8 mouse cellular contexts compared by ENCODE assay signal in the genomic region with DNA sequence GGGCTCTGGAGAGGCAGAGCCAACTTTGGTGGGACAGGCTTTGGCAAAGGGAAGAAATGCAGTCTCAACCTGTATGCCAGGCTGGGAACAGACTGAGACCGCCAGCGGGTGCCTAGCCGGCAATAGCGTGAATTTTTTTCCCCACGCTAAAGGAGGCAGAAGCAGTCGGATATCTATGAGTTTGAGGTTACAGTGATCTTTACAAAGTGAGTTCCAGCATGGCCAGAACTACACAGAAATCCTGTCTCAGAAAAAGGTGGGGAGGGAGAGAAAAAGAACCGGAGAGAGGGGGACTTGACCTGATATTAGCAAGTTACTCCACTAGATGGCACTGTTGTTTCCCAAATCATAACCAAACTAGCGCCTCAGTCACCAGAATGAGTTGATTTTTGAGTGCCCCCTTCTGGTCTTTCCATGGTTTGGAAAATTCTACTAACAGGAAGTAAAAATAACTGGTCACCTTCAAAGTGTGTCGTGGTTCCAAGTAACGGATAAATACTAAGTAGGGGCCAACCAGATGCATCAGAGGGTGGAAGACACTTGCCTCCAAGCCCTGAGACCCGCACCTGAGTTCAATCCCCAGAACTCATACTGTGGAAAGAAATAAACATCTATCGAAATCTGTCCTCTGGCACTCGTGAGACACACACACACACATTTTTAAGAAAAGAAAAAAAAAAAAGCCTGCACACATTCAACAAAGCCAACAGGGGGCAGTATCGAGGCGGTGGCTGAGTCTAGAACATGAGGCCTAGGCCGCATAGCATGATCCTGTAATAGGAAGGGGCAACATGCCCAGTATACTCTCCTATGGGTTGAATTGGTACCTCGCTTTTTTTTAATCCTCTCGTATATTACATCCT.
DNase-seq lines count a peak whose midpoint lies in the region; ATAC-seq lines count a peak whose summit lies in the region.

No protein-coding gene starts in this region.

- peak overlapping the region; percentile 74 for H3K9ac ChIP-seq in intestine, embryonic 16.5 days (ENCODE audit: low read depth, low read length)

- DNase-seq in urinary bladder, postnatal 25 days (ENCODE audit: low spot score), result peak; percentile 30
- DNase-seq in urinary bladder, postnatal 4 days (ENCODE audit: low spot score in 2 of 2), result no peak
- DNase-seq in embryo, embryonic 10.5 days (ENCODE audit: low spot score), result peak; percentile 96
- DNase-seq in heart, adult 11 months, result peak; percentile 95
- peak; percentile 43 for DNase-seq in left cerebral cortex, postnatal 4 days
- peak; percentile 50 for DNase-seq in midbrain, embryonic 10.5 days (ENCODE audit: low spot score)
- DNase-seq in spleen, postnatal 4 days (ENCODE audit: low spot score in 2 of 2), result peak; percentile 48 to 63

- peak overlapping the region; percentile 66 for H3K4me3 ChIP-seq in intestine, embryonic 16.5 days (ENCODE audit: low read length)
- H3K4me3 ChIP-seq in midbrain, embryonic 10.5 days, result peak overlapping the region; percentile 74

- H3K9me3 ChIP-seq in intestine, embryonic 16.5 days (ENCODE audit: control insufficient read depth, low read length), result no peaks in the 10 kb centered on the region
- no peaks in the 10 kb centered on the region for H3K9me3 ChIP-seq in midbrain, embryonic 10.5 days (replicated peaks)

- 0 out of 2 replicates have a peak, but pooled peaks cover 3% of the 10 kb centered on the region for H3K4me1 ChIP-seq in intestine, embryonic 16.5 days (ENCODE audit: control insufficient read depth, insufficient read depth, low read length)
- peaks cover 12% of the 10 kb centered on the region for H3K4me1 ChIP-seq in midbrain, embryonic 10.5 days

- ATAC-seq in intestine, embryonic 16.5 days, result peak; percentile 71

- peak overlapping the region; percentile 38 for H3K27ac ChIP-seq in intestine, embryonic 16.5 days (ENCODE audit: low read length)
- peak overlapping the region; percentile 87 for H3K27ac ChIP-seq in midbrain, embryonic 10.5 days (replicated peaks)

- 31% methylated on average over 18 of the region's 18 CpGs for WGBS in intestine, embryonic 16.5 days
- WGBS in midbrain, embryonic 10.5 days, result 36% methylated on average over 18 of the region's 18 CpGs

- no peaks in the 10 kb centered on the region for H3K27me3 ChIP-seq in intestine, embryonic 16.5 days (replicated peaks; ENCODE audit: control insufficient read depth, insufficient read depth, low read length)
- H3K27me3 ChIP-seq in midbrain, embryonic 10.5 days (ENCODE audit: low read depth, poor library complexity, severe bottlenecking), result no peaks in the 10 kb centered on the region

- peak overlapping the region; percentile 90 for H3K4me2 ChIP-seq in intestine, embryonic 16.5 days (ENCODE audit: low read depth, low read length)

- intact Hi-C loops in left cerebral cortex, postnatal 4 days (cut with DNase I), result loop anchor here (10.0 kb wide), 2 partner anchors 210 to 340 kb away; no protein-coding TSS in a partner anchor

- H3K36me3 ChIP-seq in intestine, embryonic 16.5 days (ENCODE audit: control insufficient read depth, insufficient read depth, low read length), result no peaks in the 10 kb centered on the region
- no peaks in the 10 kb centered on the region for H3K36me3 ChIP-seq in midbrain, embryonic 10.5 days

Comparison
In these comparisons a context has a peak if more than half of its experiments do, and no peak if none do; other contexts are left out.
1. DNase-seq: peak in urinary bladder, postnatal 25 days (single experiment), embryo, embryonic 10.5 days (single experiment), heart, adult 11 months (single experiment), left cerebral cortex, postnatal 4 days (single experiment), midbrain, embryonic 10.5 days (single experiment) and spleen, postnatal 4 days (2 of 2); none in urinary bladder, postnatal 4 days (0 of 2).